Mouse (Mus musculus): ENCODE data around the gene Syt5.

- TF ChIP-seq POLR2A (IDR thresholded peaks at IDR 0.05; ENCODE audit: extremely low read depth, insufficient read depth, low read length), result no peak
- TF ChIP-seq CTCF (IDR thresholded peaks at IDR 0.05; ENCODE audit: extremely low read depth, insufficient read depth, low read length), result no peak
Measured at GRCm38 (mm10) chr7:4527302-4527689, 20.0 kb downstream of the Syt5 start.
